Mouse (Mus musculus): ENCODE results near the gene Rpl22l1.

DNA sequence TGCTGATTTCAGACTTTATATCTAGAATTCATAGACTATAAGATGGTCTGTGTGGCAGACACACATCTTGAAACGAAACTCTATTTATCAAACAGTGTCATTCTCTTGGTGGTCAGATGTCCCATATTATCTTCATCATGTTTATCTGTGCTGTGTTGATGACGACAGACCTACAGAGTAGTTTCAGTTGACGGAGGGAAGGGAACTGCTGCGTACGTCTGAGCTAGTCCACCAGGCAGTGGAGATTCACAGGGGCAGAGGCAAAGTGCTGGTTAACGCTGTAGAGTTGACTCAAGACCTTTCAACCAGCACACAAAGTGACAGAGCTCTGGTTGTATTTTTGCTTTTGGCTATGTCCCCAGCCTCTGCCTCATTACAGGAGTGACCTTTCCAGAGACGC, 10.4 kb upstream of the Rpl22l1 start:
- TF ChIP-seq CTCF (IDR thresholded peaks at IDR 0.05; ENCODE audit: low read depth, low read length) (no peak), POLR2A (IDR thresholded peaks at IDR 0.05; ENCODE audit: extremely low read depth, insufficient read depth, low read length) (no peak)

All from liver, adult 2 months (tissue).